Mouse (Mus musculus): Measurements from ENCODE around the gene Gm36028.

Gm36028 gene

GRCm38 (mm10) chr16:37861029-37861428 lies at the start of gene Gm36028:
Gm36028 (minus strand) TSS chr16:37861146.
- DNase-seq: no peak

GRCm38 (mm10) chr16:37906456-37906855 lies 45.5 kb upstream of the Gm36028 start:
- peak in 1 of 2 experiments; percentile 19 for DNase-seq

GRCm38 (mm10) chr16:37901318-37901717 lies 40.4 kb upstream of the Gm36028 start:
- no peak for DNase-seq

DNA sequence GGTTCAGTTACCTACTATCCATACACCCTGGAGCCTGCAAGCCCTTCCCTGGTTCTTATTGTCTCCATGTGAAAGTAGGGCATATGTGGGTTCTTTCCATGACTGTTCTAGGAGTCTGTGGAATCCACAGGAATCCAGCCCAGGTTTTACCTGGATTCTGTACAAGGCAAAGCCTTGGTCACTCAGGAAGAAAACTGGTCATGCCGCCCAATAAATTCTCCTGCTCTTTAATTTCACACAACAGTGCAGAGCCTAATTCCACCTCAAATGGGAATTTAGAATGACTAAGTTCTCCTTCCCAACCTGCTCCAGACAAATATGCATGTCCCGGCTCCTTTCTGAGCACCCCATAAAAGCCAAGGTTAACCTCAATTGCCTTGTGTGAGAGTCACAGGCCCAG lies 38.4 kb upstream of the Gm36028 start:
- peak; percentile 35 to 46 for DNase-seq

DNA sequence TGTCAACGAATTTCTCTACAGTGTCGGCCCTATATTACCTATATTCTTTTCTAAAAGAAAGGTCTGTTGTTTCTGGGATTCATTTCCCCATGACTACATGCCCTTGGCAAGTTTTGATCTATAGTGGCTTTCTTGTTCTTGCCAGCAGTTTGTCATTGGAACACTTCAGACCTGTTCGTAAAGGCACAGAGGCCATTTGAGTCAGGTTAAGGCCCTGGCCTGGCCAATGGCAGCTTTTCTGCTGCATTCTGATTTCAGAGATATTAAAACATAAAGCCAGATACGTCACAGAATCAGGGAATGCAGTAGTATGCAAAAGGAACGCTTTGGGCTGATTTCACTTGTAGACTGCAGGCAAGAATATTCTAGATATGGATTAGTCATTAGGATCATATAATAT lies 37.8 kb upstream of the Gm36028 start:
- no peak for DNase-seq

GRCm38 (mm10) chr16:37893942-37894341 lies 33.0 kb upstream of the Gm36028 start:
- no peak for DNase-seq

- DNase-seq: no peak
Measured at GRCm38 (mm10) chr16:37893381-37893780, 32.4 kb upstream of the Gm36028 start.

GRCm38 (mm10) chr16:37892667-37893066 lies 31.7 kb upstream of the Gm36028 start:
- DNase-seq: peak; percentile 36 to 55

DNA sequence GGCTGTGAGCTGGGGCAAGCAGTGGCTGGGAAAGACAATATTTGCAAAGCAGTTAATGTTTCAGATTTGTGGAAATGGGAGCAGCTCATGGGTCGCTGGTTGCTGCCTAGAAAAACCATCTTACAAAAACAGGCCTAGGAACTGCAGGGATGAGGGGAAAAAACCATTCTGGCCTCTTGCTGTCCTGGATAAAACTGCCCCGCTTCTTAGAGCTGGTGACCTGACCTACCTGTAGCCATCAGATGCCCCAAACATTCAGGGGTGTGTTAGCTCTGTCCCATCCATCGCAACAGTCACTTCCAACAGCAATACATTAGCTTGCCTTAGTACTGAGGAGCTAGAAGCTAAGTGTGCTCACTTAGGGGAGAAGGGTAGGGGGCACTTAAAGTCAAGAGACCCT lies 28.0 kb upstream of the Gm36028 start:
- no peak for DNase-seq

GRCm38 (mm10) chr16:37881168-37881567 lies 20.2 kb upstream of the Gm36028 start:
- no peak for DNase-seq

DNA sequence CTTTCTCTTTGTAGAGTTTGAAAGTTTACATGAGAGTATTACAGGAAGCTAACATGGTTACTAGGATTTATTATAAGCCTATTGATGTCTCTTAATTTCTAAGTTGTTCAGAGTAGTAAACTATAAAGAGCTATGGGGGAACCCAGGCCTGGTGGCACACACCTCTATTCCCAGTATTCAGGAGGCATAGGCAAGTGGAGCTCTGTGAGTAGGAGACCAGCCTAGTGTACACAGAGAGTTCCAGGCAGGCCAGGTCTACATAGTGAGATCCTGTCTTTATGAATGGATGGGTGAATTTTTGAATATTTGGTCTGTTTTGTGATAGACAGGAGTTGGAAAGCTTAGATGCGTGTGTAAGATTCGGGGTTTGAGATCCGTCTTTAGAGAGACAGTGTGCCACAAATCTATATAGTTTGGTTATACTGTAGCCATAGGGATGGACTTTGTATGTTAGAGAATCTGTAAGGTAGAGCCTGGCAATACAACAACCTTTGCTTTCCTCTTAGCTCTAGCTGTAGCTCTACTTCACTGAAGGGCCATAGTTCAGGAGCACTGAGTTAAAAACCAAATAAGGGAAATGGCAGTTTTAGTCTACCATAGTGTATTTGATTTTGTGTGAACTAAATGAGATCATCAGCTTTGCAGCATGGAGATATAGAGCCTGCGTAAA lies 18.9 kb upstream of the Gm36028 start:
- no peak for DNase-seq

GRCm38 (mm10) chr16:37878951-37879505 lies 18.1 kb upstream of the Gm36028 start:
- DNase-seq: no peak

DNA sequence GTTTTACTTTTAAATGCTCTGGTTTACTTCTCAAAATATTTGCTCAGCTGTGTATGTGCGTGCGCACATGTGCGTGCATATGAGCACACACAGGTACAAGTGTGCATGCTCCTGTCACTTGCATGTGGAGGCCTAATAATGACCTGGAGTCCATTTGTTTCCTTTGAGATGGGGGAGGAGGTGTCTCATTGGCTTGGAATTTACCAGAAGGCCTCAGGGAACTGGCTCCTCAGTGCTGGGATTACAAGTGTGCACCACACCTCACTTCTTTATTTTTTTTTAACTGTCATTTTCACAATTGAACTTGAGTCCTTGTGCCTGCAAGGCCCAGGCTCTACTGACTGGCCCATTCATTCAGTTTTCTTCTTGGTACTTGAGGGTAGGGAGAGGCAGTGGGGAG lies 16.5 kb upstream of the Gm36028 start:
- DNase-seq: no peak

- no peak for DNase-seq
Measured at GRCm38 (mm10) chr16:37874501-37875235, 13.7 kb upstream of the Gm36028 start.

DNA sequence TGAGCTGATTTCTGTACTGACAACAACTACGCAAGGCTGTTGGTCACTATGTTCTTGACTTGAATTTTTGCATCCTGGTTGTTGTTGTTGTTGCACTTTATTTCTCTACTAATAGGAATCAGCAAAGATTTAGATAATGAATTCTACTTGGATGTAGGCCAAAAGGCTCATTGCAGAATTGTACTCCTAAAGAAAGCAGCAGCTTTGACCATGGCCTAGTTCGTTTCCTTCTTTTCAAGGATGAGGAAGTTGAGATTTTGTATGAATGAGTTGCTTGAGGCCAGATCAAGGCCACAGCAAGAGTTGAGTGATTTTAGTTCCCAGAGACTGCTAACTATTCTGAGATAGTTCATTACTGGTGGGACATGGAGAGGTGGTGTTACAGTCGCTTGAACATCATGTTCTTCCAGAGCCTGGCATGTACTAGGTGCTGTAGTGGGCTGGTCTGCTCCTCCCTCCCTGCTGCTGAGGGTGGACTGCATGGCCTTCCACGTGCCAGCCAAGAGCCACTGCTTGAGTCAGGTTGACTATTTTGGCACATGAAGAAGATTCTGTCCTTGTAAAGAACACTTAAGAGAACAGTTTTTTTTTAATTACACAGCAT lies 10.3 kb upstream of the Gm36028 start:
- peak in 1 of 2 experiments; percentile 14 for DNase-seq

DNA sequence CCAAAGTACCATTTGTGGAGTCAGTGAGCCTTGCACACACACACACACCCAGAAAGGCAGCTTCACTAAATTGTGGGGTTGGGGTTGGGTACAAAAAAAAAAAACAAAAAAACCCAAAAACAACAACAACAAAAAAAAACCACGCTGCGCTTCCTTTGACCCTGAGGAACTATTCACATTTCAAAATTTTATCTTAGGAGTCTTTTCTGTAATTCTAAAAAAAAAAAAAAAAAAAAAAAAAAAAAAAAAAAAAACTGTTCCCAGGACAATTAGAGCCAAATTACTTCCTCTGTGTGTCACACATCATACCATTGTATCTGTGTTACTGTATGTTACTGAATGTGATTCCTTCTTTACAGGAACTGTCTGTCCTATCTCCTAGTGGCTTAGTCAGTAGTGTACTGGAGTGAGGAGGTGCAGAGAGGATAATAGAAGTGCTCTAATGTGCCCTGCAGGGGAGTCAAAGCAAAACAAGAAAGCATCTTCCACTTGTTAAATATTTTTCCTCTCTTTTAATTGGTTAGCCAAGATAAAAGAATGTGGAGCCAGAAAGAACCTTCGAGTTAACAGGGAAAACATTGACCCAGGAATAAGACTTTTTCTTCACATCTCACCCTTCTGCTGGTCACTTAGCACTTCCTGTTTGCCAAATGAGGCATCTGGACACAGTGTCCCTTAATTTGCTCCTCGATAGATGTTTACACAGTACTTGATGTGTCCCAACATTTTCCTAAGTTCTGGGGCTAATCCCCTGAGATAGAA lies 8.7 kb upstream of the Gm36028 start:
- peak in 1 of 2 experiments; percentile 21 for DNase-seq

- DNase-seq: peak; percentile 82 to 86
Measured at GRCm38 (mm10) chr16:37868506-37869469, 7.8 kb upstream of the Gm36028 start.

DNA sequence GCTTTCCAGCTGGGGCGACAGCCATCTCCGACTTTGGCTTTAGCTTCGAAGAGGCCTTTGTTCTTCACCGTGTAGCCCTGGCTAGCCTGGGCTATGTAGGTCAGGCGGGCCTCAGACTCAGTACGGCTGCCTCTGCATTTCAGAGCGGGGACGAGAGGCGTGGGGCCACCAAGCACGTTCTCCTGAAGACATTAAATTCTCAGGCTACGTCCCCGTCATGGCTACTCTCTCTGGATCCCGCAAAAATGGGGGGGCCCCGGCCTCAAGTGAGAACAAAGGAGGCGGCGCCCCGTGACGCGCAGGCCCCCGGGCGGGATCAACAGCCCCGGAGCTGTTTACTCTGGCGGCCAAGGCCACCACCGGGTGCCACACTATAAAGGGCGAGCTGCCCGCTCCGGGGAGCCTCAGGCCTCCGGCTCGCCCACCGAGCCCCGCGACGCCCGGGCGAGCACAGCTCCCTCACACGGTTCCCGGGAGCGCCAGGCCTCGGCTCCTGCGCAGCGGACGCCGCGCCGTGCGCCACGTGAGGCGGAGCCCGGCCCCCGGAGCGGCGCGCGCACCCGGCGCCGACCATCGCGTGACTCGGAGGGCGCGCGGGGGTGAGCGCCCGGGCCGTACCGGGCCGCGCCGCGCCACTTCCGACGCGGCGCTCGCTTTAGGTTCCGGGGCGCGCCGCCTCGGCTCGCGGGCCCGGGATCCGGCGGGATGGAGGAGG lies 7.0 kb upstream of the Gm36028 start, which contains the start of gene Lrrc58:
Gene Lrrc58 (plus strand): TSS at position 599 of the 715 bp plus-strand sequence.
- DNase-seq: peak; percentile 87 to 90

GRCm38 (mm10) chr16:37865841-37866240 lies 4.9 kb upstream of the Gm36028 start:
- DNase-seq: no peak

DNA sequence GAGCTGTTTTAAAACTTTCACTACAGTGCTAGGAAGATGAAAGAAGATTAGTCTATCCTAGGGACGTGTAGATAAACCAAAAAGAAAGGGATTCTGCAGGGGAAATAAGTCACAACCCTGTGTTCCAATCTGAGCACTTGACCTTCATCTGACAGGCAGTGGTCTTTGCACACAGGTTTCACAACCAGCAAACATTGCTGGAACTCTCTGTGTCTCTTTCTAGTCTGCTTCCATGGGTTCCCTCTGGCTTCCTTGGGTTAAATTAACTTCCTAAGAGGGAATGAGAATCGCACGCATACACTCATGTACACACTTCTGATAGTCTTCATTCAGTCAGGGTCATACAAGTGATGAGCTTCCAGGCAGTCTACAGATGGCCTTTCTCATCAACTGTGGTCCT lies 2.9 kb upstream of the Gm36028 start:
- DNase-seq: no peak

- no peak for DNase-seq
Measured at GRCm38 (mm10) chr16:37860213-37860612, 733 bp downstream of the Gm36028 start.
